Mouse (Mus musculus): ENCODE measurements around the gene Gm572. TPM values are rescaled to one million over a fixed set of nuclear protein-coding genes. Genes with fewer than 3 reads are reported as not detected.

The Gm572 gene
- polyA plus RNA-seq (2012; rRNA removed) = not detected in 2 replicates

DNA sequence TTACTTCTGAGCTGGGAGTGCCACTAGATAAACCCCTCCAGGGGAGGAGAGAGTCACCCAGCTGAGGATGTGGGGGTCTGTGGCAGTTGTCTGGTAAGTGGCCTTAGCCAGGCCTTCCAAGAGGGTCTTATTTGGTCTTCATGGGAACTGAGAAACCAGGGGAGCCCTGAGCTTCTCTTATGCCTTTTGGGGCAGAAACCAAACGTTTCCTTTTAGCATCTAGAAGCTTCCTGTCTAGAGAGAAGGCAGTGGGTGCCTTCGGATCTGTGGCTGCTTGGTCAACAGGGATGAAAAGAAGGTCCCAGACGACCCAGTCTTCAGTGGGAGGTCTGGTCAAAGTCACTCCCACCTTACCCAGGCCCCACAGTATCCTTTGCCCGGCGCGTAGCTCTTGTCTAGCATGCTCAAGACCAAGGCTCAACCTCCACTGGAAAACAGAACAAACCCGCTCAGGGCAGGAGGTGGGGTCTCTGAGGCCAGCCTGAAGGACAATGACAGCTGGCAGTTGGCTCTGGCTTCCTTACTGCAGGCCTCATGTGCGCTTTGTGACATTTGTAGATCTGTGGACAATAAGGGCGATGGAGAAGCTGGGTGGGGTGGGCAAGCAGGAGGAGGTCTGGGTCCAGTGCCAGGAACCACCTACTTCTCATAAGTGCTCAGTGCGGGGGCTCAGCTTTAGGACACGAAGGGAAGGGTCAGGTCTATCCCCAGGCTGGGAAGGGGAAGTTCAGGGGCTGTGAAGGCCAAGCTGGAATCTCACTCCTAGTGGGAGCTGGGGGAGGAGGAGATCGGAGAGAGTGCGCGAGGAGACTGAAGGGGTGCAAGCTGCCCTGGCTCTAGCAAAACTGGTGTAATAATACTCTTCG, at the start of gene Gm572:
TSS of gene Gm572 (plus strand) at position 27 of the 866 bp plus-strand sequence.

GRCm38 (mm10) chr4:148602357-148603120, 40.6 kb upstream of the Gm572 start, which contains the start of gene Masp2:
TSS of gene Masp2 (plus strand) at chr4:148602554.

GRCm38 (mm10) chr4:148626623-148627185, 16.4 kb upstream of the Gm572 start, which contains the start of gene Tardbp:
TSS of gene Tardbp (minus strand) at chr4:148627019.

Other genes with a start within 250 kb of the Gm572 start
- gene Ubiad1, start 198.5 kb upstream of the Gm572 start, polyA plus RNA-seq (2012; rRNA removed) = 5.5 and 6.2 TPM in 2 replicates
- 6.3 and 6.4 TPM in 2 replicates for gene Mtor, start 194.7 kb upstream of the Gm572 start, polyA plus RNA-seq (2012; rRNA removed)
- gene Angptl7, start 142.9 kb upstream of the Gm572 start, polyA plus RNA-seq (2012; rRNA removed) = 0.30 and 0.32 TPM in 2 replicates
- 19.9 and 22.6 TPM in 2 replicates for gene Exosc10, start 84.9 kb upstream of the Gm572 start, polyA plus RNA-seq (2012; rRNA removed)
- 78.6 and 88.4 TPM in 2 replicates for gene Srm, start 51.8 kb upstream of the Gm572 start, polyA plus RNA-seq (2012; rRNA removed)
- gene Masp2, start 40.8 kb upstream of the Gm572 start, polyA plus RNA-seq (2012; rRNA removed) = 15.1 and 17.6 TPM in 2 replicates
- gene Tardbp, start 16.3 kb upstream of the Gm572 start, polyA plus RNA-seq (2012; rRNA removed) = 285 and 314 TPM in 2 replicates
- gene Casz1, start 161.1 kb downstream of the Gm572 start, polyA plus RNA-seq (2012; rRNA removed) = 0.37 and 0.40 TPM in 2 replicates

Measured in liver, embryonic 14 days (tissue).